Mouse (Mus musculus): ENCODE data around the gene Fam114a1.

DNA sequence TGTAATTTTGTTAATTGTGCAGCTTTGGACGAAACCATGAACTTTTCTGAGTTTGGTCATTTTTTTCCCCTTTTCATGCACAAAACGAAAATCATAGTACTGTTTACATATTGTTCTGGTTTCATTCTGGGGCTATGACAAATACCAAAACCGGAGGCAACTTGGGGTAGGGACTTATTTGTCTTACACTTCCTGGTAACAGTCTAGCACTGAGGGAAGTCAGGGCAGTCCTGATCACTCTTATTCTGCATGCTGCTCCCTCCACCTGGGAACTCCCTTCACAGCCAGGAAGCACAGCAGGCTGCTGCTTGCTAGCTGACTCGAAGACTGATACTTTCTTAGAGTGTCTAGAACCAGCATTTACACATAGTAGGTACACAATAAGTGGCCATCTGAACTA is 103.4 kb downstream of the Fam114a1 start:
- TF ChIP-seq POLR2A (IDR thresholded peaks at IDR 0.05; ENCODE audit: insufficient read depth, low read depth, low read length) (no peak), CTCF (IDR thresholded peaks at IDR 0.05; ENCODE audit: insufficient read depth, low read depth, low read length) (no peak)
